Mouse (Mus musculus) left cerebral cortex, adult 8-10 months (tissue): ENCODE measurements around the gene Ndc1. TPM values are rescaled to one million over a fixed set of nuclear protein-coding genes. Genes with fewer than 3 reads are reported as not detected.

ENCODE experiments used
- DNase-seq, 2 experiments: peaks; one replicate each; pipeline ENCODE4 v3.0.0; 2022; ENCODE audit warnings: low spot score in 2 of 2
- microRNA-seq, 2 experiments: library from miRNA; unstranded; fragments of <30 nt; microRNA quantifications; one replicate each; pipeline ENCODE4 v1.2.0; 2022
- total RNA-seq, 4 experiments: library from RNA; stranded (reverse); gene quantifications; 2 replicates each; pipeline ENCODE4 v1.2.4; 2022

The Ndc1 gene
- total RNA-seq, 4 experiments from 2014 or later = 9.1 to 12.8 (median 10.4) TPM

DNA sequence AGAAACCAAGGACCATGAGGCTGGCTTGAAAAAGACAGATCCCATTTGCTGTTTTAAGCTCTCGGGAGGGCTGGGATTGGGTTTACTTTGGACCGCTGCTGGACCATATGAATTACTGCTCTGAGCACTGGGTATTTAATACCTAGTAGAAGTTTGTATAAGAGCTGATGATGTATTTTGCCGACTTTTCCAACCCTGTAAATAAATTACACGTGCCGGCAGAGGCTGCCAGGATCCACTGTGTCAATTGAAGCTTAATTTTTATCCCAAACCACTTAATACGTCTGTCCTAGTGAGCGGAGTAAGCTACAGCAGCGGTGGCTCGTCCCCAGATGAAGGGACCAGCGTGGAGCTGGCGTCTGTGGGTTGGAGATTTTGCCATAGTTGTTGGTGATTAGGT lies 74.7 kb downstream of the Ndc1 start:
- DNase-seq = no peak

DNA sequence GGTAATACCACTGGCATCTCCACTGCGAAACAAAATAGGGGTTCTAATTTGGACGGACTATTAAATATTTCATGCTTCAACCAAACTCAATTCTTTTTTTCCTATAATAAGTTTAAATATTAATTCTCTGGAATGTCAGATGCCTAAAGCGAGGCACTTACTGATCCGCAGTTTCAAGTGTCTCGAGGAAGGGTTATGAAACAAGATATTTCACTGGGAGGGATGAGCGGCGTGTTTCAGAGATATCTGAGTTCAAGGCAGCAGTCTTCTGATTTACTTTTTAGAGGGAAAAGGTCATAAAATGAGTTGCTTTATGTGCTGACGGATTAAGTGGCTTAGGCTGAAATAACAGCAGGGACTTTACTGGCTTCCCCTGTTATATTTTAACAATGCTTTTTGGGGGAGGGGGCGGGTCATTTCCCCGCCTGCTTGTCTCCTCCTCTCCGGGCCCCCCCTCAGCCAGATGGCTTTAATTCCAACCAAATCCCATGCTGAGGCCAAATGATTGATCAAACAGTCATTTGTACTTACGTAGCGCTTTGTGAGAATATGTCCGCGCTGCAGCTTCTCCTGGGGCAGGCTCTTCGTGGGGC lies 75.4 kb downstream of the Ndc1 start:
- DNase-seq = no peak

DNA sequence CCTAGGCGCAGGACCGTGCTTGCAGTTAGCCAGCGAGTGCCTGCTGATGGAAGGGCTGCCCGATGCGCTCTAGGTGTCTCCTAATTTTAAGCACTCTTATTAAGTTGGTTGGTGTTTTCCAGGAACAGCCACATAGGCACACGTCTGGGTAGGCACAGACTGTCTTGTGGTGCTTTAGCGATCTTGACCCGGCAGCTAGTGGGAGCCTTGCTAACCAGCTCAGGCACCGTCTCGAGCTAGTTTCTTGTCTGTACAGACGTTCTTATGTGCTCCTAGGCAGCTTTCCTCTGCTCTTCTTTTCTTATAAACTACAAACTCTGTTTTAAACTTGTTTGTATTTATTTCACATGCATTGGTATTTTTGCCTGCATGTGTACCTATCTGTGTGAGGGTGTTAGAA lies 76.0 kb downstream of the Ndc1 start:
- no peak for DNase-seq

DNA sequence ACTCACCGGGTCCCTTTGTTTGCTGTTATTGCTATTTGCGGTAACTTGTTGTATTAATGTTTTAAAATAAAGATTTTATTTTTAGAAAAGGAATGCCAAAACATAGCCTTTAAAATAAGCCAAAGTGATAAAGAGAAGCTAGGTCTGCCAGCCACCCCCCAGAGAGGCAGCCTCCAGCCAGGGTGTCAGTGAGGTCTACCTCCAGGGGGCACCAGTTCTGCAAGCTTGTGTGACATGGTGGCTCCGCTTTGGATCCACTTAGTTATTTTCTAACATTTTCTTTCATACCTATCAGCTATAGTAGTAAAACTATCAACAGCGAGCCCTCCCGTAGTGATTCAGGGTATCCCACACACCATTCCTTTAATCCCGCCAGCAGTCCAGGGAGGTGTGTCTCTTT lies 80.9 kb downstream of the Ndc1 start:
- no peak for DNase-seq

DNA sequence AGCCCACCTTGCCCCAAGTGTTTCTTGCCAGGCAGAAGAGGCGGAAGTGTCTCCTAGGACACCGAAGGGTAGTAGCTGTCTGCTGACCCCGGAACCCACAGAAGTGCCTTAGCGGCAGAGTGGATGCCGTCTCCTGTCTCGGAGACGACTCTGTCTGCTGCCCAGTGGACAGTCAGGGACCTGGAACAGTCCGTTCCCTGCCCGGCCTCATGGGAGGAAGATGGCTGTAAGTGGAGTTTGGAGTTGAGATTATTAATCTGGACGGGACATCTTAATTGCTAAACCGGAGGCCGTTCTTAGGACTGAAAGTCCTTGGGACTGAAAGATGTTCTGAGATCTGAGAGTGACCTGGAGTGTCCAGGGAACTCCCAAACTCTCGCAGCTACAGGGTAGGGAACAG lies 81.9 kb downstream of the Ndc1 start:
- no peak for DNase-seq

DNA sequence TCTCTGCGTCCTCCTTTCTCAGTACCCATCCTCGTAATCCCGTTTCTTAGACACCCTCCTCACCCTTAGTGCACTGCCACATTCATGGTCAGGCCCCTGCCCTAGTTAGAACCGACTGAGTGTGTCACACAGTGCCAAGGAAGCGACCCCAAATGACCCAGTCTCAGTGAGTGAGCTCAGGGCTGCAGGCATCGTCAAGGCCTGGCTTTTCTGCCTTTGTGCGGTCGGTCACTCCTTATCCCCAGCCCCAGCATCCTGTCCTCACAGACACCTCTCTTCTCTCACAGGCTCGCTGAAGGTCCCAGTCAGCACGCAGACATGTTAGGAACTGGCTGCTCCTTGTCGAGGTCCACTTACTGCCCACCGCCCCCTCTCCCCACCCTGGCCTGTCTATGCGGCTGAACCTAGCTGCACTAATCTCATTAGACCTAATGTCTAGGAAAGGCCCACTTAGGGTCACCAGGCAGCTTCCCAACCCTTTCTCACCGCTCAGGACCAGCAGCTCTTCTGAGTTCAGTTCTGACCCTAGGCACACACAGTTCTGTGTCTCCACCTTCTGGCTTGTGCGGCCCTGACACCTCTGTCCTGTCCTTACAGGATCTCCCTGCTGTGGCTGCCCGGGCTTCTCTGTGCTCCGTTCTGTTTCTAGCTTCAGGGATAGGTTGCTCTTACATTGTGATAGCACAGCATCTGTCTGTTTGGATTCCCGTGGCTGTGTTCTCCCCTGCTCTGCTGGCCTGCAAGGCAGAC lies 84.9 kb downstream of the Ndc1 start:
- DNase-seq = no peak

DNA sequence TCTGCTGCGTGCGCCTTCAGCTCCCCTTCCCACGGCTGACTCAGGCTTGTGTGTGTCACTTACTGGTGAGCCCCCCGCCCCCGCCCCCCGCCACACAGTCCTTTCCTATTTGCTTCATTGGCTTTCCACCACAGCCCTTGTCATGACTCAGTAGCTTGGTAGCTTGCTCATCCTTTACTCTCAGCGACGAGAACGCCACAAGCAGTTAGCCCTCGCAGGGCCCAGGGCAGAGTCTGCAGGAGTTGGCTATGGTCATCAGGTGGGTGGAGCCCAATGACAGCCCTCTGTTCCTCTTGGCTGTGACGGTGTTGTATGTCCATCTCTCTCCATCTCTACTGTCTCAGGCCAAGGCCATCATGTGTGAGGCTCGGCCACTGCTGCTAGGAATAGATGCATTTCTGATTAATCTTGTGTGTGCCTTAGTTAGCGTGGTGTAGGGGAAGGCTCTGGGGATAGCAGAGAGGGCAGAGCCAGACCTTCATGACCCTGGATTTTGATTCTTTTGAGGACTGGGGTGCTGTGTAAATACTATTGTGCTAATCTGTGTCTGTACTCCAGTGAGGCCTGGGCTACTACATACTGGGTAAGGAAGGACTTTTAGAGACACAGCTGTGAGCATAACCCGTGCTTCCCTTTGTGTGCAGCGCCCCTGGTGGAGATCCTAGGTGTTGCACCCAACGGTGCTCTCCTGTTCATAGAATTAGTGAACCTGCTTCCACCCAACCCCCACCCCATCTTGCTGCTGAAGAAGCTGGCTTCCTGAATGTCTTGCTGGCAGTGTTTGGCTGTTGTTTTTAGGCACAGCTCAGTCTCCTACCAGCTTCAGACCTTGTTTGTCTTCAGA lies 85.8 kb downstream of the Ndc1 start:
- peak; percentile 62 to 77 for DNase-seq

DNA sequence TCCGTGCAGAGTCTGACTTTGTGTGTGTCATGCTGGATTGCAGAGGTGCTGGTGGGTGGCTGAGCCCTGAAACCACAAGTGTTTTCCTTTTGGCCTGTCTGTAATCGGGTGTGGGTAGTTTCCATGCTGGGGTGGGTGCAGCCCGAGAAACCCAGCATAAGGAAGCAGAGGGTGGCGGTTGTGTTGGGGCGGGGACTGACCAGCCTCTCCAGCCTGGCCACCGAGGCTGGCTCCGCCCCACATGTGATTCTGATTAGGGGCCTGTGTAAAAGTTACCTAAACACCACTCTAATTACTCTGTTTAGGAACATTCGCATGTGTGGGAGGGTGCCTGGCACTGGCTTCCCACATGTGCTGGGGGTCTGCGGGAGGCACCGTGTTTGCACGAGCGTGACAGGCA lies 90.0 kb downstream of the Ndc1 start:
- DNase-seq = no peak

DNA sequence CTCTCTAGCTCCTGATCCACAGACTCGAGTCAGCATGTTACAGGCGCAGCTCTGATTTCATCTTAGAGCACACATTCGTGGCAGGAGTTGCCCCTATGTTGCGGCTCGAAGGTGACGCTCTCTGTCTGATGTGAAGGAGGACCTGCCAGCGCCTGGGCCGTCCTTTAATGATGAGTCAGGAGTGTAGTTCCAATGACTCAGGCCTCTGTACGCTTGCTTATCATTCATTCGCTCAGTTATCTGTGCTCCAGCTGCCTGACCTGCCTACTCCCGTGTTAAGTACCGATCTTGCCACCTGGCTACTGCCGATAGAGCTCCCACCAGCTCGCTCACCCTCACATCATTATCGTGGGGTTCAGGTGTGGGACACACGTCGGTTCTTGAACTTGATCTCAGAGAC lies 91.3 kb downstream of the Ndc1 start:
- no peak for DNase-seq

DNA sequence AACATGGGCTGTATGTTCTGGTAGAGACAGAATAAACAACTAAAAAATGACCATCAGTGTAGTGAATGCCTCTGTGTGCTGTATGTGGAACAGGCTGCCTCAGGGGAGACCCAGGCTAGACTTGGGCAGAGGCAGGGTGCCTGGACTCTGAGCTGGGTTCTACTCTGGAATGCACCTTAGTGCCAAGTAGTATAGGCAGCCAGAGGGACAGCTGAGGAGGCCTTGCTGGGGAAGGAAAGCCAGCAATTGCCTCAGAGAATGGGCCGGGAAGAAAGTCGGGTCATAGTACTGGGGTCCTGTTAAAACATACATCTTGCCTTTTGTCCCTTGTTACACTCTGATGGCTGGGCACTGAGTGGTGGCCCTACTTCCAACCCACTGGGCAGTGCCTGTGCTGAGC lies 91.9 kb downstream of the Ndc1 start:
- DNase-seq = no peak

DNA sequence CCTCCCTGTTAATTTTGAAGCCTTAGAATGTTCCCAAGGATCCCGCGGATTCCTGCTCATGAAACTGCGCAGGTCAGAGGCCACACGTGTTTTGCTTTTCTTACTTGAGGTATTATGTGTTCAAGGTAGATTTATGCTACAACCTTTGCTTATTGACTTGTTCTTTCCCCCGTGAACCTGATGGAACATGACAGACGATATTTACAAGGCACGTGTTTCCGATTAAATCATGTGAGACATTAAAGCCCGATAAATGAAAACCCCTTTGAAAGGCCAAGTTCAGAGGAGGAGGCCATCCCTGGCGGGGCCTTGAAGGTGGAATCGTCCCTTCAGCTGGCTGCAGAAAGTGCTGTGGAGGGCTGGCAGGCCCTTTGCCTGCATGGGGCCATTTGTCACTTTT lies 92.9 kb downstream of the Ndc1 start:
- no peak for DNase-seq

Small RNAs within 50 kb of the gene (microRNA-seq; reads per million reads assigned to microRNA genes)
- 0 reads per million in 2 experiments for gene Gm24804

Other genes starting within 250 kb of the Ndc1 start
- gene Tmem59, start 189.4 kb upstream of the Ndc1 start, total RNA-seq = 100 to 1,000 TPM; 208 to 241 (median 220) TPM
- 10 to 100 TPM; 14.5 to 18.5 (median 15.6) TPM for gene Tceanc2, start 188.7 kb upstream of the Ndc1 start, total RNA-seq
- under 1 TPM in 1 of 4 experiments, not detected in 3; 0.32 TPM for gene Ldlrad1, start 158.6 kb upstream of the Ndc1 start, total RNA-seq
- gene Lrrc42, start 114.3 kb upstream of the Ndc1 start, total RNA-seq = 10 to 100 TPM; 22.6 to 33.0 (median 28.7) TPM
- 10 to 100 TPM; 14.2 to 20.6 (median 19.4) TPM for gene Hspb11, start 114.2 kb upstream of the Ndc1 start, total RNA-seq
- gene Dio1, start 60.6 kb upstream of the Ndc1 start, total RNA-seq = not detected
- gene Yipf1, start 53.4 kb upstream of the Ndc1 start, total RNA-seq = 10 to 100 TPM; 42.8 to 52.1 (median 45.8) TPM
- gene Glis1, start 66.8 kb downstream of the Ndc1 start, total RNA-seq = 1 to 10 TPM in 3 of 4 experiments, under 1 TPM in 1; 0.89 to 2.8 (median 1.2) TPM